Mouse (Mus musculus) E14TG2a.4 (cell line): ENCODE results near the gene Grb2.
A peak's percentile ranks its signal among the peaks of the same experiment; 100 is the strongest.

ENCODE experiments used
- H3K27me3 ChIP-seq: 2 replicates; pipeline ENCODE4 v1.6.1; 2014; ENCODE audit warnings: low read length, control low read depth; ENCODE audit not compliant: insufficient read depth
- H3K36me3 ChIP-seq: 2 replicates; pipeline ENCODE4 v1.6.1; 2014; ENCODE audit warnings: low read length, control low read depth; ENCODE audit not compliant: insufficient read depth
- H3K4me1 ChIP-seq: replicated peaks from 2 replicates; pipeline ENCODE4 v1.6.1; 2014; ENCODE audit warnings: low read depth, low read length, control low read depth
- H3K4me3 ChIP-seq: replicated peaks from 2 replicates; pipeline ENCODE4 v1.5.1; 2014; ENCODE audit warnings: mild to moderate bottlenecking, low read length
- H3K9me3 ChIP-seq: 2 replicates; pipeline ENCODE4 v1.6.1; 2014; ENCODE audit warnings: low read length, control low read depth
- CTCF ChIP-seq: conservative IDR thresholded peaks from 2 replicates; pipeline ENCODE4 v1.5.1; 2014; ENCODE audit warnings: low read length
- NANOG ChIP-seq: IDR thresholded peaks from 2 replicates; pipeline ENCODE4 v1.6.1; 2014; ENCODE audit warnings: borderline replicate concordance, low read length, mixed read lengths
- POU5F1 ChIP-seq: IDR thresholded peaks from 2 replicates; pipeline ENCODE4 v1.6.1; 2014; ENCODE audit warnings: low read length, borderline replicate concordance

Gene Grb2

GRCm38 (mm10) chr11:115626824-115627616 lies 81.4 kb downstream of the Grb2 start:
- Histone ChIP-seq H3K4me3 (peak overlapping the region; percentile 91), H3K27me3 (no peaks in the 10 kb centered on the region), H3K4me1 (peaks cover 72% of the 10 kb centered on the region), H3K9me3 (no peaks in the 10 kb centered on the region), H3K36me3 (peaks cover 40% of the 10 kb centered on the region)
- no peak for TF ChIP-seq POU5F1
- no peak for TF ChIP-seq NANOG
- no peak for TF ChIP-seq CTCF

DNA sequence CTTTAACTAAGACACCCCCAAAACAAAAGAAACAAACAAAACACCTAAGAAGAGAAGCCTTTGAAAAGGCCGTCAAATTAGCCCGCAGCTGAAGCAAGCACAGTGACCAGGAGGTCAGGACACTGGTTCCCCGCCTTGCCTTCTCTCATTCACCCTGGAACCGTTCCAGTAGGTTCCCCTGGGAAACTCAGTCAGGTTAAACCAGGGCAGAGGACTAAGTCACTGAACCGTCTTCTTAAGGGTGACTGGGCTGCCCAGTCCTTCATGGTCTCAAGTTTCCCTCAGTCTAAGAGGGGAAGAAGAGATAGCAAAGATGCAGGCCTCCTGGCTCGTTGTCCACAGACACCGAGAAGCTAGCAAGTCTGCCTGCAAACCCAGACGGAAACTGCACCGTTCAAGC lies 82.5 kb downstream of the Grb2 start:
- Histone ChIP-seq H3K4me1 (peaks cover 68% of the 10 kb centered on the region), H3K4me3 (no peak overlapping the region), H3K9me3 (no peaks in the 10 kb centered on the region), H3K27me3 (no peaks in the 10 kb centered on the region), H3K36me3 (peaks cover 49% of the 10 kb centered on the region)
- TF ChIP-seq CTCF (no peak), POU5F1 (no peak), NANOG (no peak)

DNA sequence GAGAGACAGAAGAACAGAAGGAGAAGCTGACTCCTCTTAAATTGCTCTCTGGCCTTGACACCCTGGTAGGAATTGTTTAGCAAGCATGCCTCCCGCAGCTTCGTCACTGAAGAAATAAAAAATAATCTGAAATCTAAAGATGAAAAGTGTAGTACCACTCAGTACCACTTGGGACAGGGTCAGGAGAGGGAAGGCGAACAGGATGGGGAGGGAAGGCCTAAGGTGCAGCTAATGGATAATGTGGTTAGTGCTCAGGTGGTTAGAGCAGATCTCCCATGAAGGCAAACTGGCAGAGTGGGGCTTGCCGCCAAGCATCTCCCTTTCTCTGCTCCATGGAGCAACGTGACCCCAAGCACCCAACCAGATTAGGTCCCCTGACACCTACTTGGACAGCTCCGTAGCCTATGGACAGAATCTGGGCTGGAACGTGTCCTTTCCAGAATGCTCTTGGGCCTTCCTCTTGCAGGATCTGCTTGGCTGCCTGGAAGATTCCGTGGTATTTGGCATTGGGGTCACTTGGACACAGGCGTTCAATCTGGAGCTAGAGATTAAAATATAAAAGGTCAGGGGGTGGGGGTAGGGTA lies 84.8 kb downstream of the Grb2 start:
- Histone ChIP-seq H3K36me3 (peaks cover 70% of the 10 kb centered on the region), H3K4me3 (no peak overlapping the region), H3K4me1 (peaks cover 74% of the 10 kb centered on the region), H3K9me3 (no peaks in the 10 kb centered on the region), H3K27me3 (no peaks in the 10 kb centered on the region)
- no peak for TF ChIP-seq POU5F1
- TF ChIP-seq CTCF: peak; percentile 49

DNA sequence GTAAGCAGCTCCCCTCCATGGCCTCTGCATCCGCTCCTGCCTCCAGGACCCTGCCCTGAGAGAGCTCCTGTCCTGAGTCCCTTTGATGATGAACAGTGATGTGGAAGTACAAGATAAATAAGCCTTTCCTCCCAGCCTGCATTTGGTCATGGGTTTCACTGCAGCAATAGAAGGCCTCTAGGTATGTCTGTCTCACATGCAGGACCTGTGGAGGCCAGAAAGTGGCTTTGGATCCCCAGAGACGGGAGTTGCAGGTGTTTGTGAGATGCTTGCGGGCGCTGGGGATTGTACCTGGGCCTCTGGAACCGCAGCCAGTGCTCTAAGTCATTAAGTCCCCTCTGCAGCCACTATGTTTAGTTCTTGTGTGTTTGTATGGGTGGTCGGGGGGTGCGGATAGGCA lies 88.4 kb downstream of the Grb2 start:
- Histone ChIP-seq H3K36me3 (peaks cover 75% of the 10 kb centered on the region), H3K4me3 (no peak overlapping the region; the same call in 1 of the 2 replicates), H3K9me3 (no peaks in the 10 kb centered on the region), H3K4me1 (peaks cover 84% of the 10 kb centered on the region), H3K27me3 (no peaks in the 10 kb centered on the region)
- no peak for TF ChIP-seq NANOG

- Histone ChIP-seq H3K4me1 (peaks cover 86% of the 10 kb centered on the region), H3K4me3 (no peak overlapping the region), H3K27me3 (no peaks in the 10 kb centered on the region), H3K36me3 (peaks cover 76% of the 10 kb centered on the region), H3K9me3 (no peaks in the 10 kb centered on the region)
- TF ChIP-seq NANOG: no peak
Observed at GRCm38 (mm10) chr11:115618732-115619516, 89.5 kb downstream of the Grb2 start.

GRCm38 (mm10) chr11:115618001-115618400 lies 90.4 kb downstream of the Grb2 start:
- Histone ChIP-seq H3K4me1 (peaks cover 87% of the 10 kb centered on the region), H3K9me3 (no peaks in the 10 kb centered on the region), H3K4me3 (peak overlapping the region; percentile 91), H3K36me3 (peaks cover 68% of the 10 kb centered on the region), H3K27me3 (no peaks in the 10 kb centered on the region)
- TF ChIP-seq CTCF (no peak), NANOG (no peak), POU5F1 (no peak)

DNA sequence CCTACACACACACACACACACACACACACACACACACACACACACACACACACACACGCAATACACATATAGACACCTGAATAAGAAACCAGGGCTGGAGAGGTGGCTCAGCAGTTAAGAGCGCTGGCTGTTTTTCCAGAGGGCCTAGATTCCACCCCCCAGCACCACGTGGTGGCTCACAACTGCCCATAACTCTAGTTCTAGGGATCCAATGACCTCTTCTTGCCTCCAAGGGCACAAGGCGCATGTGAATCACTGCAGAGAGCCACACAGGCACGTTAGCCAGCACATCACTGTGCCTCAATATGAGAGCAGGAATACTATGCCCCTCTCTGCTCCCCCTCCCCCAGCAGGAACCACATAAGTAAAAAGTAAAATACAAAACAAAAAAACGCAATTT lies 91.5 kb downstream of the Grb2 start:
- Histone ChIP-seq H3K9me3 (no peaks in the 10 kb centered on the region), H3K4me1 (peaks cover 87% of the 10 kb centered on the region), H3K27me3 (no peaks in the 10 kb centered on the region), H3K4me3 (peak overlapping the region; percentile 91), H3K36me3 (peaks cover 59% of the 10 kb centered on the region)
- TF ChIP-seq CTCF (no peak), POU5F1 (no peak), NANOG (no peak)

DNA sequence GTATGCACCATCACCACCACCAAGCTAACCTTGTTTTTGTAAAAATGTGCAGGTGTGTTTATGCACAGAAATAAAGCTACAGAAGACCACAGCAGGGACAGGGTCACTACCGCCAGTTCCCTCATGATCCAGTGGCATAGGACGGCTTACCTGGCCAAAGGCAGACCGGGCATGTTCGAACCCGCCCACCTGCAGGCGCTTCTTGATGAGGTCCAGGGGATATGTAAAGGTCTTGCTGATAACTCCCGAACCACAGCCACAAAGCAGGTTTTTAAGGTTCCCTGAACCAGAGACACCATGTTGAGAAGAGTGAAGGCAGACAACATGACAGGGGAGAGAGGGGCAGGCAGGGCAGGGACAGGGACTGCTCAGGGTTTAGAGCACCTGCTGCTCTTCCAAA lies 92.0 kb downstream of the Grb2 start:
- H3K4me3 ChIP-seq: peak overlapping the region; percentile 91
- H3K27me3 ChIP-seq: no peaks in the 10 kb centered on the region
- peaks cover 61% of the 10 kb centered on the region for H3K36me3 ChIP-seq
- TF ChIP-seq NANOG (no peak), POU5F1 (no peak), CTCF (no peak)
- peaks cover 89% of the 10 kb centered on the region for H3K4me1 ChIP-seq
- no peaks in the 10 kb centered on the region for H3K9me3 ChIP-seq
